Mouse (Mus musculus) CD8-positive naive resting alpha-beta T cell, adult 2 months (primary cell): ENCODE measurements around the gene Adamtsl4.

Source experiments
- DNase-seq, 2 experiments: peaks; one replicate each; pipeline ENCODE4 v3.0.0; 2022; ENCODE audit warnings: low read depth in 2 of 2, low spot score in 2 of 2

The Adamtsl4 gene

GRCm38 (mm10) chr3:95687524-95688421 lies at the start of gene Adamtsl4:
Adamtsl4 (minus strand) TSS chr3:95687917.
- DNase-seq, result no peak

- DNase-seq, result no peak
Measured at GRCm38 (mm10) chr3:95735071-95735670, 47.5 kb upstream of the Adamtsl4 start.

- DNase-seq, result no peak
Measured at GRCm38 (mm10) chr3:95734092-95734702, 46.5 kb upstream of the Adamtsl4 start.

GRCm38 (mm10) chr3:95732744-95733521 lies 45.2 kb upstream of the Adamtsl4 start:
- no peak for DNase-seq

- no peak for DNase-seq
Measured at GRCm38 (mm10) chr3:95732297-95732696, 44.6 kb upstream of the Adamtsl4 start.

GRCm38 (mm10) chr3:95731802-95732201 lies 44.1 kb upstream of the Adamtsl4 start:
- no peak for DNase-seq

- no peak for DNase-seq
Measured at GRCm38 (mm10) chr3:95730431-95730830, 42.7 kb upstream of the Adamtsl4 start.

GRCm38 (mm10) chr3:95728906-95729305 lies 41.2 kb upstream of the Adamtsl4 start:
- DNase-seq, result no peak

GRCm38 (mm10) chr3:95726696-95727358 lies 39.1 kb upstream of the Adamtsl4 start:
- DNase-seq, result no peak

- no peak for DNase-seq
Measured at GRCm38 (mm10) chr3:95725863-95726262, 38.1 kb upstream of the Adamtsl4 start.

GRCm38 (mm10) chr3:95722386-95722785 lies 34.7 kb upstream of the Adamtsl4 start:
- DNase-seq, result peak in 1 of 2 experiments; percentile 25

- no peak for DNase-seq
Measured at GRCm38 (mm10) chr3:95718153-95718552, 30.4 kb upstream of the Adamtsl4 start.

GRCm38 (mm10) chr3:95716075-95716474 lies 28.4 kb upstream of the Adamtsl4 start:
- DNase-seq, result no peak

- no peak for DNase-seq
Measured at GRCm38 (mm10) chr3:95709967-95710366, 22.2 kb upstream of the Adamtsl4 start.

- DNase-seq, result peak in 1 of 2 experiments; percentile 20
Measured at GRCm38 (mm10) chr3:95709044-95709443, 21.3 kb upstream of the Adamtsl4 start.

- DNase-seq, result peak; percentile 34 to 60
Measured at GRCm38 (mm10) chr3:95707497-95707896, 19.8 kb upstream of the Adamtsl4 start.

GRCm38 (mm10) chr3:95706273-95706672 lies 18.6 kb upstream of the Adamtsl4 start:
- no peak for DNase-seq

GRCm38 (mm10) chr3:95704612-95705011 lies 16.9 kb upstream of the Adamtsl4 start:
- DNase-seq, result no peak

GRCm38 (mm10) chr3:95703276-95703675 lies 15.6 kb upstream of the Adamtsl4 start:
- no peak for DNase-seq

- no peak for DNase-seq
Measured at GRCm38 (mm10) chr3:95701877-95702540, 14.3 kb upstream of the Adamtsl4 start.
